Mouse (Mus musculus) heart, embryonic 15.5 days (tissue): ENCODE measurements around the gene Adam26b. TPM values are rescaled to one million over a fixed set of nuclear protein-coding genes. Genes with fewer than 3 reads are reported as not detected.
"Not testable (repeated sequence)": the region's sequence is repeated elsewhere in the genome, so short reads cannot be mapped to it uniquely, and the experiment has no call there.

ENCODE experiments used
- ATAC-seq: fragments of 200-750 bp; cut with Nextera tagmentation; replicated peaks from 2 replicates; pipeline ENCODE4 v1.8.0; 2017; ENCODE audit warnings: low read depth, moderate TSS enrichment; ENCODE audit not compliant: insufficient number of reproducible peaks, insufficient read depth, low FRiP score
- H3K27ac ChIP-seq: fragments of 300-500 bp; sonication (generic); 2 replicates; pipeline ENCODE4 v1.5.1; 2015; ENCODE audit warnings: mild to moderate bottlenecking, inconsistent platforms
- H3K27me3 ChIP-seq: fragments of 300-500 bp; sonication (generic); 2 replicates; pipeline ENCODE4 v1.6.1; 2015; ENCODE audit warnings: inconsistent platforms
- H3K36me3 ChIP-seq: fragments of 300-500 bp; sonication (generic); 2 replicates; pipeline ENCODE4 v1.6.1; 2015; ENCODE audit warnings: mild to moderate bottlenecking, inconsistent platforms
- H3K4me1 ChIP-seq: fragments of 300-500 bp; sonication (generic); replicated peaks from 2 replicates; pipeline ENCODE4 v1.6.1; 2015; ENCODE audit warnings: inconsistent platforms
- H3K4me2 ChIP-seq: fragments of 300-500 bp; sonication (generic); 2 replicates; pipeline ENCODE4 v1.6.1; 2015; ENCODE audit warnings: inconsistent platforms, mild to moderate bottlenecking, moderate library complexity
- H3K4me3 ChIP-seq: fragments of 300-500 bp; sonication (generic); 2 replicates; pipeline ENCODE4 v1.5.1; 2015; ENCODE audit warnings: mild to moderate bottlenecking, inconsistent platforms
- H3K9ac ChIP-seq: fragments of 300-500 bp; sonication (generic); 2 replicates; pipeline ENCODE4 v1.6.1; 2015; ENCODE audit warnings: mild to moderate bottlenecking, inconsistent platforms
- H3K9me3 ChIP-seq: fragments of 300-500 bp; sonication (generic); replicated peaks from 2 replicates; pipeline ENCODE4 v1.6.1; 2016; ENCODE audit warnings: inconsistent platforms
- WGBS: fragments of 180-500 bp; shearing (Covaris S2); methylation state at CpG from one replicate; pipeline ENCODE4 v1.1.7; 2015; ENCODE audit warnings: mixed read lengths; 5-methylcytosine and 5-hydroxymethylcytosine counted together
- polyA plus RNA-seq: library from polyadenylated mRNA; unstranded; fragments of >200 nt; fragmentation: Nextera tagmentation; extraction: Ambion mirVana; gene quantifications from 2 replicates; pipeline ENCODE4 v1.2.1, GENCODE M21; 2015

The Adam26b gene
- polyA plus RNA-seq, result not detected in 2 replicates

DNA sequence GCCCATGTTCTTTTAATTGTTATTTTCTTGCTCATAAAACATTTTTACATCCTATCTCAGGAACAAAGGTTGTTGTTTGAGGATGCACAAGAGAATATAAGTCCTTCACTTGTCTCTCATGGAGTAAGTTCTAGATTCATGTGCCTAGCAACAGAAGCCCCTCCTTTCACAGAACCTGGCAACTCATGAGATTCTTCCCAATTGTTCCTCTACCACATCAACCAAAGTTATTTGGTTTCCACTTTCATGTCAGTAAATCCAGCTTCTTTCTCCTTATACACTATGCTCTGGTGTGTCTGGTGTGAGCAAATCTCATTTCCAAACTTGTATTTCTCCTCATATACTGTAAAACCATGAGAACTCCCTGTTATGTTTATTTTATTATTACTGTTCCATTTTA is at the start of gene Adam26b:
Adam26b (minus strand) TSS at position 101 of the 400 bp plus-strand sequence.
- not testable (repeated sequence) for H3K27ac ChIP-seq, H3K4me1 ChIP-seq, H3K36me3 ChIP-seq, H3K4me2 ChIP-seq, H3K9ac ChIP-seq, H3K27me3 ChIP-seq, ATAC-seq, H3K4me3 ChIP-seq, H3K9me3 ChIP-seq

DNA sequence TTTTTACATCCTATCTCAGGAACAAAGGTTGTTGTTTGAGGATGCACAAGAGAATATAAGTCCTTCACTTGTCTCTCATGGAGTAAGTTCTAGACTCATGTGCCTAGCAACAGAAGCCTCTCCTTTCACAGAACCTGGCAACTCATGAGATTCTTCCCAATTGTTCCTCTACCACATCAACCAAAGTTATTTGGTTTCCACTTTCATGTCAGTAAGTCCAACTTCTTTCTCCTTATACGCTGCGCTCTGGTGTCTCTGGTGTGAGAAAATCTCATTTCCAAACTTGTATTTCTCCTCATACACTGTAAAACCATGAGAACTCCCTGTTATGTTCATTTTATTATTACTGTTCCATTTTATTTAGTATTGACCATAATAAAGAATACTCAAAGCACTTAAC is 48.7 kb upstream of the Adam26b start, which contains the start of gene Adam26a:
Adam26a (minus strand) TSS at position 101 of the 400 bp plus-strand sequence.
- not testable (repeated sequence) for H3K4me2 ChIP-seq, H3K4me1 ChIP-seq, ATAC-seq

More for the DNA sequence above, 48.7 kb upstream of the Adam26b start, which contains the start of gene Adam26a:
- H3K27me3 ChIP-seq, H3K9me3 ChIP-seq, H3K27ac ChIP-seq, H3K9ac ChIP-seq, H3K36me3 ChIP-seq, H3K4me3 ChIP-seq: not testable (repeated sequence)
- 88% methylated on average over 2 of the region's 2 CpGs for WGBS

Other genes starting within 250 kb of the Adam26b start
- not detected in 2 replicates for gene Zfp42, start 221.1 kb downstream of the Adam26b start, polyA plus RNA-seq
- gene Adam26a, start 48.6 kb upstream of the Adam26b start, polyA plus RNA-seq, result not detected in 2 replicates
- gene Gm5346, start 99.2 kb upstream of the Adam26b start, polyA plus RNA-seq, result not detected in 2 replicates
- not detected in 2 replicates for gene Adam34, start 181.9 kb upstream of the Adam26b start, polyA plus RNA-seq